Mouse (Mus musculus) G1E (cell line): ENCODE measurements around the gene Casp7. TPM values are rescaled to one million over a fixed set of nuclear protein-coding genes. Genes with fewer than 3 reads are reported as not detected.

Experiments
- ATAC-seq: 2 replicates; pipeline ENCODE4 v1.8.0; 2016; ENCODE audit warnings: mild to moderate bottlenecking; ENCODE audit not compliant: insufficient number of reproducible peaks, poor library complexity, low FRiP score, severe bottlenecking; ENCODE audit errors: extremely low read depth
- DNase-seq: peaks from one replicate; pipeline ENCODE4 v3.0.0; 2012; ENCODE audit warnings: low spot score
- H3K27me3 ChIP-seq: 2 replicates; pipeline ENCODE4 v1.6.1; 2012; ENCODE audit warnings: mild to moderate bottlenecking, low read length, inconsistent platforms; ENCODE audit not compliant: insufficient read depth
- H3K36me3 ChIP-seq: replicated peaks from 2 replicates; pipeline ENCODE3; 2012; ENCODE audit warnings: mild to moderate bottlenecking, inconsistent platforms
- H3K4me1 ChIP-seq: 2 replicates; pipeline ENCODE4 v1.6.1; 2012; ENCODE audit warnings: low read depth, low read length, inconsistent platforms, mixed read lengths; ENCODE audit not compliant: insufficient read depth
- H3K4me3 ChIP-seq: 2 replicates; pipeline ENCODE4 v1.5.1; 2012; ENCODE audit warnings: low read depth, mild to moderate bottlenecking, inconsistent platforms, low read length, moderate library complexity, mixed read lengths
- H3K9me3 ChIP-seq: replicated peaks from 2 replicates; pipeline ENCODE4 v1.6.1; 2012; ENCODE audit warnings: inconsistent platforms
- CTCF ChIP-seq: IDR thresholded peaks from 2 replicates; pipeline ENCODE4 v1.5.1; 2012; ENCODE audit warnings: low read depth, low read length, inconsistent platforms, mixed read lengths
- GATA1 ChIP-seq: IDR thresholded peaks from 2 replicates; pipeline ENCODE4 v1.6.1; 2012; ENCODE audit warnings: borderline replicate concordance, low read length, inconsistent platforms, mixed read lengths
- GATA2 ChIP-seq: IDR thresholded peaks from 2 replicates; pipeline ENCODE4 v1.6.1; 2012; ENCODE audit warnings: low read depth, low read length, inconsistent platforms, borderline replicate concordance
- POLR2AphosphoS5 ChIP-seq: IDR thresholded peaks from 2 replicates; pipeline ENCODE4 v1.6.1; 2012; ENCODE audit warnings: low read depth, low read length, inconsistent platforms; ENCODE audit not compliant: insufficient replicate concordance
- TAL1 ChIP-seq: conservative IDR thresholded peaks from 2 replicates; pipeline ENCODE4 v1.6.1; 2012; ENCODE audit warnings: low read depth, low read length, inconsistent platforms, mixed read lengths
- polyA plus RNA-seq: library from polyadenylated mRNA; stranded (reverse); fragments of >175 nt; gene quantifications from 2 replicates; pipeline ENCODE4 v1.2.3, GENCODE M21; 2012
- total RNA-seq, 2 experiments: library from RNA; stranded (forward) in 1 of 2; stranded (reverse) in 1 of 2; fragments of 200-1000 nt in 1 of 2; fragments of >200 nt in 1 of 2; fragmentation: Nextera tagmentation in 1 of 2; gene quantifications; 2 replicates each; pipeline ENCODE4 v1.2.3; 2014 to 2017

Casp7 gene
- total and polyA plus RNA-seq, 3 experiments = 14.5 to 86.8 (median 43.2) TPM

- DNase-seq = no peak
- Histone ChIP-seq H3K27me3 (peaks cover 10% of the 10 kb centered on the region), H3K36me3 (peaks cover 39% of the 10 kb centered on the region), H3K9me3 (peaks cover 2% of the 10 kb centered on the region; the same call in 1 of the 2 replicates), H3K4me3 (no peak overlapping the region), H3K4me1 (peaks cover 30% of the 10 kb centered on the region)
- ATAC-seq = no peak
- no peak for TF ChIP-seq GATA1
- no peak for TF ChIP-seq GATA2
- no peak for TF ChIP-seq CTCF
- TF ChIP-seq TAL1 = no peak
- no peak for TF ChIP-seq POLR2AphosphoS5
These were observed 46.5 kb downstream of the Casp7 start for GRCm38 (mm10) chr19:56443445-56443844.

DNA sequence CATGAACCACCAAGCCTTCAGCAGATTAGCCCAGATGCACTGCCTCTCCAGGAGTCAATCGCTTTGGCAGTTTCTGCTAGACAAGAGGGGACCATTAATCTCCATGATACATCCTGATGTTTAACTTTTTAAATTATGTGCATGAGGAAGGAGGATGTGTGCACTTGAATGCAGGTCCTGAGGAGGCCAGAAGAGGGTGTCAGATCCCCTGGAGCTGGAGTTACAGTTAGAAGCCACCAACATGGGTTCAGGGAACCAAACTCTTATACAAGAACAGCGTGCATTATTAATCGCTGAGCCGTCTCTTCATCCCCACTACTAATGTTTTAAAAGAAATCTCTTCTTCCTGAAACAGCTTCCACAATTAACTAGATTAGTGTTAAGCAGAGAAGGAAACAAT, 51.9 kb downstream of the Casp7 start:
- H3K4me3 ChIP-seq = no peak overlapping the region
- no peak for DNase-seq
- peaks cover 2% of the 10 kb centered on the region; the same call in 1 of the 2 replicates for H3K9me3 ChIP-seq
- peaks cover 40% of the 10 kb centered on the region for H3K27me3 ChIP-seq
- no peak for ATAC-seq
- no peak for TF ChIP-seq GATA2
- no peak for TF ChIP-seq CTCF
- no peak for TF ChIP-seq TAL1
- TF ChIP-seq POLR2AphosphoS5 = no peak
- TF ChIP-seq GATA1 = no peak
- peaks cover 5% of the 10 kb centered on the region for H3K4me1 ChIP-seq
- H3K36me3 ChIP-seq = no peaks in the 10 kb centered on the region

DNA sequence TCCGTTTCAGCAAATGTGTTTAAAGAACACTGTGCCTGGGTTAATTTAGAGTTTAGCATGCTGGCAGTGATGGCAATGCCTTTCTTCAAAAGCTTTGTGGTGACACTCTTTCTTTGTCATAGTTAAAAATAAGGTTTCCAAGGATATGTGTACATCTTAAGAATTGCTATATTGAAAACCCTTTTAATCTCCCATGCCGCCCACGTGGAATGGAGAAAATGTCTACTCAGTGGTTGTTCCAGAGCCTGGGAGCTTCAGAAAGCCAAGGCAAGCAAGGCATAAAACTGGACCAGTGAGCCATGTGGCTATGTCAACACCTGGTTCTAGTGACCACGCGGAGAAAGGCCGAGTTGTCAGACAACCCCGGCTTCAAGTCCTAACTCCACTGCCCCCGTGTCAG, 52.6 kb downstream of the Casp7 start:
- ATAC-seq (no peak), DNase-seq (no peak)
- peaks cover 48% of the 10 kb centered on the region for H3K27me3 ChIP-seq
- H3K9me3 ChIP-seq = peaks cover 2% of the 10 kb centered on the region; the same call in 1 of the 2 replicates
- peaks cover 5% of the 10 kb centered on the region for H3K4me1 ChIP-seq
- TF ChIP-seq TAL1 = no peak
- no peak for TF ChIP-seq GATA2
- TF ChIP-seq CTCF = no peak
- H3K36me3 ChIP-seq = no peaks in the 10 kb centered on the region
- H3K4me3 ChIP-seq = no peak overlapping the region

- H3K4me3 ChIP-seq = no peak overlapping the region
- ATAC-seq (no peak), DNase-seq (no peak)
- H3K4me1 ChIP-seq = no peaks in the 10 kb centered on the region; the same call in 1 of the 2 replicates
- peaks cover 51% of the 10 kb centered on the region for H3K27me3 ChIP-seq
- peaks cover 2% of the 10 kb centered on the region; the same call in 1 of the 2 replicates for H3K9me3 ChIP-seq
- TF ChIP-seq GATA2 (no peak), POLR2AphosphoS5 (no peak), GATA1 (no peak)
- H3K36me3 ChIP-seq = no peaks in the 10 kb centered on the region
These were observed 54.0 kb downstream of the Casp7 start for GRCm38 (mm10) chr19:56450892-56451291.

DNA sequence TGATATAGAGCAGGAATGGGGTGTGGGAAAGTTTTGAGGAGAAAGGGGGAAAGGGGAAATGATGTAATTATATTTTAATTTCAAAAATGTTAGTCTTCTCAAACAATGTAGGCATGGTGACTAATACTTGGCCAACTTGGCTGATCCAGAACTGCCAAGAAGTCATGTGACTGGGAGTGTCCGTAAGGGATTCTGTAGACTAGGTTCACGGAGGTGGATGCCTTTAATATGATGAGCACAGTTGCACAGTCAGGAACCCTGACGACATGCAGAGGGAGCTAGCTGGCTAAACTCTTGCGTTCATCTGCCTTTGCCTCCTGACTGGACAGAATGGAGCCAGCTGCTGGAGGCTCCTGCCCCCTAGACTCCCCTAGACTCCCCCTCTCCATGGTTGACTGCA, 54.9 kb downstream of the Casp7 start:
- TF ChIP-seq CTCF (no peak), GATA2 (no peak), GATA1 (no peak), TAL1 (no peak), POLR2AphosphoS5 (no peak)
- H3K9me3 ChIP-seq = peaks cover 2% of the 10 kb centered on the region; the same call in 1 of the 2 replicates
- peaks cover 58% of the 10 kb centered on the region for H3K27me3 ChIP-seq
- ATAC-seq (no peak), DNase-seq (no peak)
- H3K4me1 ChIP-seq = no peaks in the 10 kb centered on the region; the same call in 1 of the 2 replicates
- H3K36me3 ChIP-seq = no peaks in the 10 kb centered on the region
- no peak overlapping the region for H3K4me3 ChIP-seq

DNA sequence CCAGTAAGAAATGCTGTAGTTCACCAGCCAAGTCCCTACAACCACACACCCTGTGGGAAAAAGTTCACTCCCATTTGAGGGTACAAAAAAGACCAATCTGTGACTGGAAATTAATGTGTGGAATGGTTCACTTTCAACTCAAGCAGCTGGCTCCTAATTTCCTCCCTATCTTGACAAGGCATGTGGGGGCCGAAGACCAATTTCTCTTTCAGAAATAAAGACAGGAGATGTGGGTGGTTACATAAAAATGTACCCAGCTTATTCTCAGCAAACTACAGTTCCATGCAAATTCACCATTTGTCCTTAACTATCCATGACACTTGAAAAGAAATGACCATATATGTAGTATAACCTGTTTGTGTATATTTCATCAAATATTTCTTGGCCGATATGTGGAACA, 55.5 kb downstream of the Casp7 start:
- Histone ChIP-seq H3K27me3 (peaks cover 56% of the 10 kb centered on the region), H3K9me3 (peaks cover 2% of the 10 kb centered on the region; the same call in 1 of the 2 replicates), H3K4me1 (no peaks in the 10 kb centered on the region; the same call in 1 of the 2 replicates), H3K36me3 (no peaks in the 10 kb centered on the region), H3K4me3 (no peak overlapping the region)
- TF ChIP-seq TAL1 = no peak
- no peak for TF ChIP-seq GATA2
- TF ChIP-seq POLR2AphosphoS5 = no peak
- no peak for TF ChIP-seq GATA1
- no peak for TF ChIP-seq CTCF
- no peak for DNase-seq
- ATAC-seq = no peak

GRCm38 (mm10) chr19:56454862-56455261, 57.9 kb downstream of the Casp7 start:
- no peak overlapping the region for H3K4me3 ChIP-seq
- peaks cover 58% of the 10 kb centered on the region for H3K27me3 ChIP-seq
- H3K36me3 ChIP-seq = no peaks in the 10 kb centered on the region
- no peaks in the 10 kb centered on the region; the same call in 1 of the 2 replicates for H3K4me1 ChIP-seq
- no peak for TF ChIP-seq TAL1
- TF ChIP-seq CTCF = no peak
- no peak for TF ChIP-seq GATA1
- no peak for TF ChIP-seq GATA2
- no peak for TF ChIP-seq POLR2AphosphoS5
- DNase-seq (no peak), ATAC-seq (no peak)
- H3K9me3 ChIP-seq = no peaks in the 10 kb centered on the region
